8 mouse cellular contexts compared by ENCODE assay signal in the genomic region with DNA sequence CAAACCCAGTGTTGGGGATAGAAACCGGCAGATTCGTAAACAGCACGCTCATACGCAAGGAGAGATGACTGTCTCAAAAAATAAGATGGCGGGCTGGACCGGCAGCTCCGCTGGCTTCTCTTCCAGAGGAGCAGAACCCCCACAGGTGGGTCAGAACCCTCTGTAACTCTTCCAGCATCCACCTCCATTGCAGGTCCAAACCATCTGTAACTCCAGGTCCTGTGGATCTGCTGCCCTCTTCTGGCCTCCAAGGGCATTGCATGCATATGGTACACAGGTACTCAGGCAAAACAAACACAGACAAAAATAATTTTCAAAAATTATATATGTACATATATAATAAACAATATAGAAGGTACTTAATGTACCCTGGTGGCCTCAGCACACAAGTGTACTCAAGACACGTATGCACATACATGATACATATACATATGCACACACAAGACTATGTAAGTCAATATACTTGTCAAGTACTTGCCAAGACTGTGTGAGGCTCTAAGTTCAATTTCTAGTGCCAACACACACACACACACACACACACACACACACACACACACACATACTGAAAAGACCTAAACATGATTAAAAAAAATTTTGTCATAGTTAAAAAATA. TPM values are rescaled to one million over a fixed set of nuclear protein-coding genes. Genes with fewer than 3 reads are reported as not detected.
DNase-seq lines count a peak whose midpoint lies in the region; ATAC-seq and TF ChIP-seq lines count a peak whose summit lies in the region.

No protein-coding gene starts in this region.

- intact Hi-C loops in gastrocnemius, adult 2 months (cut with DNase I): loop anchor here (1.0 kb wide), 1 partner anchor 250 kb away; no protein-coding TSS in a partner anchor

- H3K27me3 ChIP-seq in kidney, adult 2 months (replicated peaks; ENCODE audit: control insufficient read depth, insufficient read depth, low read length): no peaks in the 10 kb centered on the region
- H3K27me3 ChIP-seq in limb, embryonic 11.5 days (ENCODE audit: control insufficient read depth, insufficient read depth, low read length): no peaks in the 10 kb centered on the region
- H3K27me3 ChIP-seq in stomach, postnatal 0 days (ENCODE audit: control insufficient read depth, insufficient read depth, low read length): no peaks in the 10 kb centered on the region

- WGBS in kidney, adult 2 months: 64% methylated on average over 8 of the region's 8 CpGs
- WGBS in limb, embryonic 11.5 days: 47% methylated on average over 8 of the region's 8 CpGs
- 64% methylated on average over 8 of the region's 8 CpGs for WGBS in stomach, postnatal 0 days

- H3K4me2 ChIP-seq in limb, embryonic 11.5 days (ENCODE audit: low read depth, severe bottlenecking): no peak overlapping the region
- no peak overlapping the region for H3K4me2 ChIP-seq in stomach, postnatal 0 days (replicated peaks; ENCODE audit: low read depth)

- H3K4me1 ChIP-seq in kidney, adult 2 months (ENCODE audit: control insufficient read depth, insufficient read depth, low read length): no peaks in the 10 kb centered on the region
- H3K4me1 ChIP-seq in limb, embryonic 11.5 days (ENCODE audit: control insufficient read depth, insufficient read depth, low read length): no peaks in the 10 kb centered on the region
- no peaks in the 10 kb centered on the region for H3K4me1 ChIP-seq in stomach, postnatal 0 days (replicated peaks; ENCODE audit: control insufficient read depth, insufficient read depth)

- no peak overlapping the region for H3K27ac ChIP-seq in gastrocnemius, adult 2 months
- H3K27ac ChIP-seq in kidney, adult 2 months (ENCODE audit: insufficient read depth, low read depth, low read length): no peak overlapping the region
- H3K27ac ChIP-seq in limb, embryonic 11.5 days (replicated peaks; ENCODE audit: low read depth, low read length): no peak overlapping the region
- H3K27ac ChIP-seq in stomach, postnatal 0 days (replicated peaks): no peak overlapping the region

- TF ChIP-seq CTCF in gastrocnemius, adult 2 months (IDR thresholded peaks at IDR 0.05): peak; percentile 95
- peak; percentile 93 for TF ChIP-seq CTCF in kidney, adult 2 months (conservative IDR thresholded peaks at IDR 0.05; ENCODE audit: insufficient read depth, insufficient read length, low read depth, low read length)
- peak; percentile 93 for TF ChIP-seq CTCF in stomach, postnatal 0 days (IDR thresholded peaks at IDR 0.05; ENCODE audit: low read depth)

- TF ChIP-seq POLR2A in kidney, adult 2 months (IDR thresholded peaks at IDR 0.05; ENCODE audit: low read depth, low read length): no peak

- no peak overlapping the region for H3K9ac ChIP-seq in limb, embryonic 11.5 days (ENCODE audit: low read length)
- no peak overlapping the region for H3K9ac ChIP-seq in stomach, postnatal 0 days (ENCODE audit: low read length)

- ATAC-seq in limb, embryonic 11.5 days (ENCODE audit: insufficient number of reproducible peaks, low FRiP score, low TSS enrichment, low read depth): no peak
- ATAC-seq in stomach, postnatal 0 days (ENCODE audit: low FRiP score, low TSS enrichment): peak; percentile 60

- H3K9me3 ChIP-seq in limb, embryonic 11.5 days (ENCODE audit: control insufficient read depth, low read length): no peaks in the 10 kb centered on the region
- no peaks in the 10 kb centered on the region for H3K9me3 ChIP-seq in stomach, postnatal 0 days (ENCODE audit: control insufficient read depth, low read length)

- no peak overlapping the region for H3K4me3 ChIP-seq in gastrocnemius, adult 2 months
- H3K4me3 ChIP-seq in kidney, adult 2 months (ENCODE audit: insufficient read depth, low read depth, low read length): no peak overlapping the region
- no peak overlapping the region for H3K4me3 ChIP-seq in limb, embryonic 11.5 days (ENCODE audit: low read depth, low read length)
- H3K4me3 ChIP-seq in stomach, postnatal 0 days (ENCODE audit: low read depth, low read length): no peak overlapping the region

- TF ChIP-seq EP300 in stomach, postnatal 0 days (optimal IDR thresholded peaks at IDR 0.05): no peak

- peak; percentile 57 for DNase-seq in gastrocnemius, adult 18-20 months (ENCODE audit: low spot score)
- DNase-seq in gastrocnemius, postnatal 25 days: no peak
- peak; percentile 32 for DNase-seq in cerebellum, adult 9-11 months
- peak; percentile 69 for DNase-seq in gastrocnemius, adult 2 months
- peak; percentile 80 for DNase-seq in kidney, adult 2 months
- DNase-seq in limb, embryonic 11.5 days (ENCODE audit: low spot score): peak; percentile 77
- DNase-seq in natural killer cell, adult 2 months (ENCODE audit: low spot score in 2 of 2): peak; percentile 26 to 71
- DNase-seq in stomach, postnatal 0 days (ENCODE audit: low spot score): peak; percentile 76

- no peaks in the 10 kb centered on the region for H3K36me3 ChIP-seq in kidney, adult 2 months (ENCODE audit: control insufficient read depth, insufficient read depth, low read length)
- H3K36me3 ChIP-seq in limb, embryonic 11.5 days (ENCODE audit: control insufficient read depth, insufficient read depth, low read length): no peaks in the 10 kb centered on the region
- H3K36me3 ChIP-seq in stomach, postnatal 0 days (ENCODE audit: control insufficient read depth, insufficient read depth, low read length): no peaks in the 10 kb centered on the region

RNA-seq across cellular contexts. Expression of a gene that starts 23.0 kb away (rescaled TPM):
- 10 to 100 TPM; 10.2 to 10.8 TPM for total RNA-seq in gastrocnemius, adult 18-20 months (2021)
- total RNA-seq in gastrocnemius, postnatal 25 days (2021): 10 to 100 TPM; 13.9 to 24.8 TPM
- 10 to 100 TPM in 1 of 2 experiments, 1 to 10 TPM in 1; 9.9 to 13.5 TPM for total RNA-seq in gastrocnemius, adult 2 months (2021)
- 176 and 202 TPM in 2 replicates for polyA plus RNA-seq in kidney, adult 2 months (2012; rRNA removed)
- polyA plus RNA-seq in limb, embryonic 11.5 days (2014; fragmentation: Nextera tagmentation; extraction: Ambion mirVana): 8.2 and 12.2 TPM in 2 replicates
- polyA plus RNA-seq in stomach, postnatal 0 days (2015; fragmentation: Nextera tagmentation; extraction: Ambion mirVana): 145 and 152 TPM in 2 replicates

RNA-seq across cellular contexts. Expression of a gene that starts 37.6 kb away (rescaled TPM):
- 100 to 1,000 TPM; 168 to 191 TPM for total RNA-seq in gastrocnemius, adult 18-20 months (2021)
- total RNA-seq in gastrocnemius, postnatal 25 days (2021): 100 to 1,000 TPM; 154 to 171 TPM
- 100 to 1,000 TPM; 189 to 208 TPM for total RNA-seq in gastrocnemius, adult 2 months (2021)
- polyA plus RNA-seq in kidney, adult 2 months (2012; rRNA removed): 91.8 and 126 TPM in 2 replicates
- polyA plus RNA-seq in limb, embryonic 11.5 days (2014; fragmentation: Nextera tagmentation; extraction: Ambion mirVana): 470 and 473 TPM in 2 replicates
- polyA plus RNA-seq in stomach, postnatal 0 days (2015; fragmentation: Nextera tagmentation; extraction: Ambion mirVana): 225 and 226 TPM in 2 replicates
